Mouse (Mus musculus) left cerebral cortex, postnatal 4 days (tissue): ENCODE results near the gene Bckdhb. TPM values are rescaled to one million over a fixed set of nuclear protein-coding genes. Genes with fewer than 3 reads are reported as not detected.
"Not testable (repeated sequence)": the region's sequence is repeated elsewhere in the genome, so short reads cannot be mapped to it uniquely, and the experiment has no call there.

Source experiments
- DNase-seq: peaks from one replicate; pipeline ENCODE4 v3.0.0-alpha.2; 2022
- intact Hi-C: fragments of 180-260 bp; cut with DNase I; formaldehyde crosslinking; loops from one replicate; pipeline ENCODE4 v1.15.1; 2025
- total RNA-seq, 2 experiments: library from RNA; stranded (reverse); gene quantifications; 2 replicates each; pipeline ENCODE4 v1.2.3; 2021

The Bckdhb gene
- total RNA-seq, 2 experiments from 2014 or later: 27.7 to 29.6 TPM

- no peak for DNase-seq
- intact Hi-C loops: no loop called here
Observed at GRCm38 (mm10) chr9:84041631-84042277, 116.8 kb downstream of the Bckdhb start.

- intact Hi-C loops: no loop called here
- no peak for DNase-seq
Observed at GRCm38 (mm10) chr9:84042539-84042938, 117.6 kb downstream of the Bckdhb start.

DNA sequence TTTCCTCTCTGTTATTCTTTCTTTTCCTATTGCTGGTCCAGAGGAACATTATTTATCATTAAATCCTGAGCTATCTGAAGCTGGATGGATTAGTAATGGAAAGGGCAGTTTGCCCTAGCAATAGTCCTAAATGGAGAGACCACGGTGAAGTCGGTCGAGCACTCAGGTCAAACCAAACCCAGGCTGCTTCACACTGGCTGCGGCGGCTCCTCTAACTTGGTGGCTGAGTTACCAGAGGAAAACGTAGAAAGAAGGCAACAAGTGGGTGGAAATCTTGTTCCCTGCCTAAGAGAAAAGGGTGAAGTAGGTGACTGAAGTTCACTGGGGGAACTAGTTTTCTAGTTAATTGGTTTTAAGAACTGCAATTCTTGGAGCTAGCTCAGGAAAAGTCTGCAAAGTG, 119.2 kb downstream of the Bckdhb start:
- DNase-seq: no peak

GRCm38 (mm10) chr9:84045632-84046031, 120.7 kb downstream of the Bckdhb start:
- DNase-seq: no peak
- intact Hi-C loops: no loop called here

More for the DNA sequence above, 119.2 kb downstream of the Bckdhb start:
- intact Hi-C loops: no loop called here

- no peak for DNase-seq
Observed at GRCm38 (mm10) chr9:84046334-84046733, 121.4 kb downstream of the Bckdhb start.

GRCm38 (mm10) chr9:84046961-84047360, 122.0 kb downstream of the Bckdhb start:
- no peak for DNase-seq
- intact Hi-C loops: no loop called here

More at GRCm38 (mm10) chr9:84046334-84046733, 121.4 kb downstream of the Bckdhb start:
- intact Hi-C loops: no loop called here

- no peak for DNase-seq
- intact Hi-C loops: no loop called here
Observed at GRCm38 (mm10) chr9:84047436-84047835, 122.5 kb downstream of the Bckdhb start.

GRCm38 (mm10) chr9:84049142-84049541, 124.2 kb downstream of the Bckdhb start:
- no peak for DNase-seq
- intact Hi-C loops: no loop called here

DNA sequence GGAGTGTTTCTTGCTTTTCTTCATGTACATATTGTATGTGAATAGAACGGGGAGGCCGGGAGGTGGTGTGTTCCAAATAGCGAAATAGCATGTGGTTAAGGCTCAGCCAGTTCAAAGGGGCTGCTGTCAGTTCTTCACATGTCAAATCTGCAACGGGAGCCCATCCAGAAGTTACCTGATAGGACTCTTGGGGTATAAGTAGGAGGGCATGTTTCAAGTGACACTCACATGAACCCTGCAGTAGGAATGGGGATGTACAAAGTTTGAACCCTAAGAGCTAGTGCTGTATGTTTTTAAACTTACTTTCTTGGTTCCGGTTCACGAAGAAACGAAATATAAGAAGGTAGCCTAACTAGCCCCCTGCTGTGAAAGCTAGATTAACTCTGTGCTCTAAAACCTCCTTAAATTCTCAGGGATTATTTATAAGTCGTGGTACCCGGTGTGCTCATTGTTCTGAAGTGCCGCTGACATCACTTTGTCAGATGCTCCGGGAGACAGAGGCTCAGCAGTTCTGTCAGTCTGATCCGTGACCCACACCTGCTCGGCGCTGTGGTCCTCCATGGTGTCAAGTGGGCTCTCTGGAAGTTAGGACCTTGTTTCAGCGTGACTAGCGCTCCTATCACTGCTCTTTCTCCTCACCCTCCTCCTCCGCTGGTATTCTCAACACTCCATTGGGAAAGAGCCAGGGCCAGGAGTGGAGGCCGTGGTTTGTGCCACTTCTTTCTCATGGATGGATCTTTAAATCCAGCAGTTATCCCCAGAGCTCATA, 126.1 kb downstream of the Bckdhb start:
- intact Hi-C loops: no loop called here
- no peak for DNase-seq

- intact Hi-C loops: no loop called here
- DNase-seq: no peak
Observed at GRCm38 (mm10) chr9:84055125-84055807, 130.3 kb downstream of the Bckdhb start.

GRCm38 (mm10) chr9:84060781-84061180, 135.8 kb downstream of the Bckdhb start:
- DNase-seq, intact Hi-C loops: not testable (repeated sequence)

GRCm38 (mm10) chr9:84063617-84064016, 138.7 kb downstream of the Bckdhb start:
- intact Hi-C loops: no loop called here
- DNase-seq: no peak

DNA sequence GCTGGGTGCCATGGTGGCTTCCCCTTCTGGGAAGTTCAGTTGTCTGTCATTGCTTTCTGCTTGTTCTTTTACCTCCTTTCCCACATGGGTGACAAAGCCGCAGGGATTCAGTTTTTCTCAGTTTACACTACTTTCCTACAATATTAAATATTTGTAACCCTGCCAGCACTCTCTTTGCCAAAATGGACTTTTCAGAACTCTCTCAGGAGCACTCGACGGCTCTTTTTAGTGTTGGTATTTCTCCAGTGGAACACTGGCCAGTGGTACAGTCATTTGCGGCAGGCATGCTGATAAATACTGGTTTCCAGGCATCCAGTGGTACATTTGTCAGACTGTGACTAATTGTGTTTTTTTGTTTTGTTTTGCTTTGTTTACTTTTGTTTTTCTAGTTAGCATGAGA, 139.2 kb downstream of the Bckdhb start:
- intact Hi-C loops: no loop called here
- no peak for DNase-seq

GRCm38 (mm10) chr9:84070247-84070646, 145.3 kb downstream of the Bckdhb start:
- DNase-seq: no peak
- intact Hi-C loops: no loop called here

GRCm38 (mm10) chr9:84070740-84071139, 145.8 kb downstream of the Bckdhb start:
- no peak for DNase-seq
- intact Hi-C loops: no loop called here

- intact Hi-C loops: no loop called here
- DNase-seq: no peak
Observed at GRCm38 (mm10) chr9:84072534-84072933, 147.6 kb downstream of the Bckdhb start.

DNA sequence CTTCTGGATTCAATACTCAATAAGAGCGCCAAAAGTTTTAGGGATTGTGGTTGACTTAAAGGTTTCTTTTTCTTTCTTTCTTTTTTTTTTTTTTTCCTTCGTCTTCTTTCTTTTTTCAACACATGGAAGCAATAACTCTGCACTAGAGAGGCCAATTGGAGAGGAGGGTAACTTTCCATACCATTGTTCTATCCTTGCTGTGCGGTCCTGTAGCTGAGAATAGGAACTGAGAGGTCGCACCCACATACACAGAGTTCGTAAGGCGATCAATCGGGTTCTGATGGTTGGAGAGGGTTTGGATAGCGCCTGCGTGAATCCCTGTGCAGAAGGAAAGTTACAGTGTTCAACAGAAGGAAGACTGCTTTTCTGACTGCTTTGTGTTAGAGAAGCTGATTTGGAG, 148.3 kb downstream of the Bckdhb start:
- intact Hi-C loops: no loop called here
- no peak for DNase-seq

- intact Hi-C loops: no loop called here
- DNase-seq: no peak
Observed at GRCm38 (mm10) chr9:84083551-84083950, 158.6 kb downstream of the Bckdhb start.

DNA sequence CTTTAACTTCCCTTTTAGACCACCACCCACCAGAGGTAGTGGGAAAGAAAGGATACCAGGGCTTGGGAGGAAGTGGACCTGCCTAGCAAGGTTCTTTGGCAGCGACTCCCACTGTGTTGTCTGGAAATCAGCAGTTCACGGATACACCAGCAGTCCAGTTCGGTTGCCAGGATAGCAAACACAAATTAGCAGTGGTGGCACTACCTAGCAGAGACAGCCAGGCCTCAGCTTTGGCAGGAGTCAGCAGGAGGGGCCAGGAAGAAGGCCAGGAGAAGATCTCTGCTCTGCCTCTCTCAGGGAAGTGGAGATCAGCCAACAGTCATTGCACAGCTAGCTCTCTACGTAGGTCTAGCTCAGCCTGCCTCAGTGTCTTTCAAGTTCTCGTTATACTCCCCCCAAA, 159.7 kb downstream of the Bckdhb start:
- intact Hi-C loops: no loop called here

DNA sequence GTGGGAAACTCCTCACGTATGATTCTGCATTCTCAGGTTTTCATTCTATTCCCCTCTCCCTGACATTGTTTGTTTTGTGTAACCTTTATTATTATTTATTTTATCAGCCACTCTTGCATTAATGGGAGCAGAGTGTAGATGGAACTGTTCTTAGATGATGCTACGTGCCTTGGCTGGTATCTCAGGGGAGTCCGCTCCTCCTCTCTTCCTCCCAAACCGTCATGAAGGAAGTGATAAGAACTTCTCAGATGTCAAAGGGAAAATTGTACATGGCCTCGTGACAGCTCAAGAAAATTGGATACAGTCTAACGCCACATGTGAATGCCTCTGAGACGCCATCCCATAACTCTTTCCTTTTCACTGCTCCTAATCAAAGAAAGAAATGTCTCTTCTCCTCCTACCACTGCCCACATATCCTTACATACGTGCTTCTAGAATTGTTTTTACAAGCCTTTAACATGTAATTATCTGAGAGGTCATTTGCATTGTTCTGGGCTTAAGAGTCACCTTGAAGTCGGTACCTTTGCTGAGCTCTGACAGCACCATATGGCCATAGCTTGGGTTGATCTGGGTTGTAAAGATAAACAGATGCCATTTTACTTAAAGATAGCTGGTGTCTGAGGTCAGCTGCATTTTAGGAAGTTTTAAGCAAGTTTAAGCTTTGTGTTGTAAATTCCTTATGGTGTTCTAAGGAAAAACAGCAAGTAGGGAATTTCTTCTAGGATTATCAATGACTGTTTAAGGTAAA, 165.5 kb downstream of the Bckdhb start:
- no peak for DNase-seq
- intact Hi-C loops: no loop called here

More for the DNA sequence above, 159.7 kb downstream of the Bckdhb start:
- DNase-seq: peak; percentile 9

- intact Hi-C loops: no loop called here
Observed at GRCm38 (mm10) chr9:84092994-84093393, 168.0 kb downstream of the Bckdhb start.

More at GRCm38 (mm10) chr9:84092994-84093393, 168.0 kb downstream of the Bckdhb start:
- no peak for DNase-seq
